Mouse (Mus musculus): ENCODE measurements at regions not wholly inside any gene's neighbourhood (a gene's known extent, or its start where the extent isn't known, plus 50 kb on each side); places are given as distances from the start of the nearest gene placed in this dataset.

DNA sequence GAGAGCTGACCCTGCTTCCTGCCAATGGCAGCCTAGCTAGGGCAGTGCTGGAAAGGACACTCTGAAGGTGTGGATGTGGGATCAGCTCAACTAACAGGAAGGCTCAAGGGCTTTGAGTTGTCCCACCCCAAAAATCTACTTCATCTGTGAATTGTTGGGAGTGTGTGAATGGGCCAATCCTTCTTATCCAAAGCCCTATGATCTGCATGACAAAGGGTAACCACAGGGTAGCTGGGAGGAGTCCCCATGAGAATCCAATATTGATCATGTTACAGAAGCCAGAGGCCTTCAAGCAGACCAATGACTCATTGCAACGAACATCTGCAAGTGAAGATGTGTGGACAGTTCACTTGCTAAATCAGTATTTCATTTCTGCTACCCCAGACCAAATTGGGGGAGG lies 51.1 kb upstream of the Adra1b start:
- Histone ChIP-seq H3K9me3 (ENCODE audit: low read length) (no peaks in the 10 kb centered on the region), H3K4me3 (ENCODE audit: low read depth, low read length) (no peak overlapping the region), H3K4me1 (ENCODE audit: insufficient read depth, low read depth, low read length) (no peaks in the 10 kb centered on the region), H3K4me2 (replicated peaks; ENCODE audit: low read depth, low read length) (no peak overlapping the region), H3K27me3 (replicated peaks; ENCODE audit: insufficient read depth, low read length) (no peaks in the 10 kb centered on the region), H3K36me3 (ENCODE audit: insufficient read depth, low read length) (no peaks in the 10 kb centered on the region), H3K9ac (replicated peaks; ENCODE audit: low read depth) (no peak overlapping the region), H3K27ac (ENCODE audit: low read length) (no peak overlapping the region)
- DNase-seq (ENCODE audit: low spot score) (no peak), ATAC-seq (no peak)
- TF ChIP-seq CTCF (IDR thresholded peaks at IDR 0.05) (no peak), EP300 (IDR thresholded peaks at IDR 0.05) (no peak)
- 54% methylated on average over 1 of the region's 1 CpGs for WGBS

DNA sequence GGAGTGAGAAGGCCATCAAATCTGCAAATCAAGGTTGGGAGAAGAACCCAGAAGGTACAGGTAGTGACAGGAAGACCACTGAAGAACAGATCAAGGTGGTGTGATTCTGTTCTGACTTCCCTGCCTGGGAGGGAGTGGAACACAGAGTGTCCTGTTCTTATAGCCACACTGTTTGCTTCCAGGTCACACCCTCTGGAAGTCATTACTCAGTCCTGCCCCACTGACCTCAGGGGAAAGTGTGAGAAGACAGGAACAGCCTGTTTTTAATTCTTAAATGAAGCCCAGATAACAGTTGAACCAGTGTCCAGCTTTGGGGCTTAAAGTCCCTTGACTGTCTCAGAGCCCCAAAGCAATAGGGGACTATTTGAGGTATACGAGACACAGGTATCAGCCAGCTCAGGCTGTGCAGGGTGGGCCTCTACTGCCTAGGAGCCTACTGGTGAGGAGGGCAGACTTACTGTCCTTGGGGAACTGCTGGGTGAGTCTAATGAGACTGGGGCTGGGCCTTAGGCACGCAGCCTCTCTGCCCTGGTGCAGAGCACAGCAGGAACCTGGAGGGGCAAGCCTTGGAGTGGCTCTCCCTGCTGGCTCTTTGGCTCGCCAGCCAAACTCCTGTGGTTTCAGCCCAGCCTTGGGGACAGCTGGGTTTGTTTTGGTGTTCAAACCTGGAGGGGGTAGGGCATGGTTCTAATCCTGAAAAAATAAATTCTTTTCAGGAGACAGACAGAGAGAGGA lies 57.4 kb upstream of the Adra1b start:
- no peaks in the 10 kb centered on the region for H3K27me3 ChIP-seq (replicated peaks; ENCODE audit: insufficient read depth, low read length)
- H3K36me3 ChIP-seq (ENCODE audit: insufficient read depth, low read length) = no peaks in the 10 kb centered on the region
- H3K4me1 ChIP-seq (ENCODE audit: insufficient read depth, low read depth, low read length) = no peaks in the 10 kb centered on the region; the same call in 1 of the 2 replicates
- TF ChIP-seq EP300 (IDR thresholded peaks at IDR 0.05) (peak; percentile 79), CTCF (IDR thresholded peaks at IDR 0.05) (0 out of 2 replicates have a peak, but pooled peaks have one; percentile 2)
- DNase-seq (ENCODE audit: low spot score) = peak; percentile 63
- H3K9ac ChIP-seq (replicated peaks; ENCODE audit: low read depth) = no peak overlapping the region
- ATAC-seq = peak; percentile 78
- 32% methylated on average over 3 of the region's 3 CpGs for WGBS
- H3K9me3 ChIP-seq (ENCODE audit: low read length) = no peaks in the 10 kb centered on the region
- H3K27ac ChIP-seq (ENCODE audit: low read length) = peak overlapping the region; percentile 68
- H3K4me3 ChIP-seq (ENCODE audit: low read depth, low read length) = no peak overlapping the region
- H3K4me2 ChIP-seq (replicated peaks; ENCODE audit: low read depth, low read length) = no peak overlapping the region

- DNase-seq (ENCODE audit: low spot score) (peak; percentile 52), ATAC-seq (peak; percentile 52; the same call in 1 of the 2 replicates)
- Histone ChIP-seq H3K4me2 (replicated peaks; ENCODE audit: low read depth, low read length) (no peak overlapping the region), H3K9me3 (ENCODE audit: low read length) (no peaks in the 10 kb centered on the region), H3K27me3 (replicated peaks; ENCODE audit: insufficient read depth, low read length) (no peaks in the 10 kb centered on the region), H3K9ac (replicated peaks; ENCODE audit: low read depth) (no peak overlapping the region), H3K36me3 (ENCODE audit: insufficient read depth, low read length) (no peaks in the 10 kb centered on the region), H3K4me1 (ENCODE audit: insufficient read depth, low read depth, low read length) (no peaks in the 10 kb centered on the region; the same call in 1 of the 2 replicates), H3K27ac (ENCODE audit: low read length) (peak overlapping the region; percentile 68; the same call in 1 of the 2 replicates), H3K4me3 (ENCODE audit: low read depth, low read length) (no peak overlapping the region)
- TF ChIP-seq CTCF (IDR thresholded peaks at IDR 0.05) (no peak), EP300 (IDR thresholded peaks at IDR 0.05) (no peak)
- WGBS = 37% methylated on average over 2 of the region's 2 CpGs
Observed at GRCm38 (mm10) chr11:43958976-43959315, 57.9 kb upstream of the Adra1b start.

DNA sequence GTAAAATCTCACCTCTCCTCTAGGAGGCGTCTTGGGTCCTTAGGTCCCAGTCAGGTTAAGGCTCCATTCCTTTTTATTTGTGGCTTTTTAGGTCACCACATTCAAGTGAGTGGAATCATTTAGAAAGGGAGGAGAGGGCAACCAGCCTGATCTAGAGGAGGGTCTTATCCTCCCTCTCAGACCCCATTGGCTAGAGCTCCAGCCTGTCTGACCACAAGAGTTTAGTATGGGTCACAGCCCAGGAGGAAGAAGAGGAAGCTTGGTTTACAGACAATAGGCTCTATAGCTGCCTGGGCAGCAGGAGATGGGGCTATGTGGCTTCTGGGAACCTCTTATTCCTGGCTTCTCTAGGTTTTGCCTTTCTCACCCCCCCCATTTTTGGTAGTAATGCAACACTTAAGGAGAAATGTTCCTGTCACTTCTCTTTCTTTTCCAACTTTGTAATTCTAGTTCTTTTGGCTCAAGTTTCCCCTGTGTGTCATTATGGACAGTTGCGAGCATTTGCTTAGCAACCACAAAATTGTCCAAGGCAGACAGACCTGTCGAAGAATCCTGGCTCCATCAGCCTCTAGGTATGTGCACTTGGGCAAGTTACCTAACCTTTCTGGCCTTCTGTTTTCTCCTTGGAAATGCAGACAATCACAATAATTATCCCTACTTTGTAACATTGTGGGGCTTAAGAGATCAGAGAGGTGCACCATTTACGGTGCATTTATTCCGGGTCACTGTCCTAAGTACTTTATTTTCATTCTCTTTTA lies 59.5 kb upstream of the Adra1b start:
- no peaks in the 10 kb centered on the region for H3K9me3 ChIP-seq (ENCODE audit: low read length)
- H3K36me3 ChIP-seq (ENCODE audit: insufficient read depth, low read length) = no peaks in the 10 kb centered on the region
- TF ChIP-seq CTCF (IDR thresholded peaks at IDR 0.05) (peak; percentile 48), EP300 (IDR thresholded peaks at IDR 0.05) (no peak)
- 72% methylated on average over 5 of the region's 5 CpGs for WGBS
- H3K4me3 ChIP-seq (ENCODE audit: low read depth, low read length) = no peak overlapping the region
- no peak for ATAC-seq
- H3K4me1 ChIP-seq (ENCODE audit: insufficient read depth, low read depth, low read length) = no peaks in the 10 kb centered on the region; the same call in 1 of the 2 replicates
- peak; percentile 19 for DNase-seq (ENCODE audit: low spot score)
- H3K27ac ChIP-seq (ENCODE audit: low read length) = 0 out of 2 replicates have a peak overlapping the region, but pooled peaks have one; percentile 43
- H3K4me2 ChIP-seq (replicated peaks; ENCODE audit: low read depth, low read length) = no peak overlapping the region
- H3K27me3 ChIP-seq (replicated peaks; ENCODE audit: insufficient read depth, low read length) = no peaks in the 10 kb centered on the region
- no peak overlapping the region for H3K9ac ChIP-seq (replicated peaks; ENCODE audit: low read depth)

DNA sequence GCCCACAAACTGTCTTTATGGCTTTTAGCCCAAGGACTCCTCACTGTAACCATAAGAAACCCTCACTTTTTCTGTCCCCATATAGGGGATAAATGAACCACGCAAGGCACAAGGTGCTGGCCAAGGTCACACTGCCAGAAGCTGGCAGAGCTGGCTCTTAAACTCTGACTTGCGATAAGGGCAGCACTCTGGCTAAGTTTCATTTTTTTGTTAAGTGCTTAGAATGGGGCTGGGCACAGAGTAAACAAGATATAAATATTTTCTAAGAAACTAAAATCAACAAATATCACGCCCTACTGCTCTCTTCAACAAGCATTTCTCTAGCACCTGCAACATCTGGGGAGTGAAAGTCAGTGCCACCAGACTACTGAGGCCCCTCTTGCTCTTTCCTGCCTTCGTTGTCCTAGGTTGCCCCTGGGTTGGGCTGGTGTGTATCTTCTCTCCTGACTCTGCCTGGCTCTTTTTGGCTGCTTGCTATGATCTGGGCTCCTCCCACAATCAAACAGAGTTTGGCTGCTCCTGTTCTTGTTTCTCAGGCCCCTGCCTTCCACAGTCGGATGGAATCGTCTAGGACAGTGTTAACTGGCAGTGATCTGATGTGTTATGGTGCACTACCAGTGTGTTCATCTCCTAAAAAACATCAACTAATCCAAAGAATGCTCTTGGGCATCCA lies 60.5 kb upstream of the Adra1b start:
- no peaks in the 10 kb centered on the region for H3K9me3 ChIP-seq (ENCODE audit: low read length)
- H3K9ac ChIP-seq (replicated peaks; ENCODE audit: low read depth) = no peak overlapping the region
- H3K4me3 ChIP-seq (ENCODE audit: low read depth, low read length) = no peak overlapping the region
- WGBS = 47% methylated on average over 6 of the region's 6 CpGs
- TF ChIP-seq CTCF (IDR thresholded peaks at IDR 0.05) (no peak), EP300 (IDR thresholded peaks at IDR 0.05) (peak; percentile 88)
- no peaks in the 10 kb centered on the region for H3K36me3 ChIP-seq (ENCODE audit: insufficient read depth, low read length)
- H3K27me3 ChIP-seq (replicated peaks; ENCODE audit: insufficient read depth, low read length) = no peaks in the 10 kb centered on the region
- ATAC-seq (peak; percentile 77), DNase-seq (ENCODE audit: low spot score) (peak; percentile 72)
- H3K4me1 ChIP-seq (ENCODE audit: insufficient read depth, low read depth, low read length) = no peaks in the 10 kb centered on the region; the same call in 1 of the 2 replicates
- H3K4me2 ChIP-seq (replicated peaks; ENCODE audit: low read depth, low read length) = no peak overlapping the region
- peak overlapping the region; percentile 43; the same call in 1 of the 2 replicates for H3K27ac ChIP-seq (ENCODE audit: low read length)

DNA sequence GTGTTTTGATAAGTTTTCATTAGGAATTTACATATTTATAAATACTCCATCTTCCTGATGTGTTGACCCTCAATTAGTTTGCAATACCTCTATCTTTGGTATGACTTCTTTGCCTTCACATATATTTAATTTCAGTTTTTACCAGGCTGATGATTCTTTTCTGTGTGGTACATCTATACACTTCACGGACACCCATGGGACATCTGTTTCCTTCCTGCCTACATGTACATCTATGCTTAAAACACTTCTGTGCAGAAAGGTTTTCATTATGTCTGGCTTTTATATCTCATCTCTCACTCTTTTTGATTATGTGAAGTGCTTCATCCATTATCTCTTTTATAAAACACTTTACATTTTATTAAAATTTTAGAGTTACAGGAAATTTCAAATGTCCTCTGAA lies 66.8 kb upstream of the Adra1b start:
- no peak for ATAC-seq
- H3K4me1 ChIP-seq (ENCODE audit: insufficient read depth, low read depth, low read length) = no peaks in the 10 kb centered on the region
- no peak overlapping the region for H3K27ac ChIP-seq (ENCODE audit: low read length)
- no peak overlapping the region for H3K4me3 ChIP-seq (ENCODE audit: low read depth, low read length)
- WGBS = 68% methylated on average over 1 of the region's 1 CpGs
- no peak overlapping the region for H3K9ac ChIP-seq (replicated peaks; ENCODE audit: low read depth)
- no peaks in the 10 kb centered on the region for H3K27me3 ChIP-seq (replicated peaks; ENCODE audit: insufficient read depth, low read length)
- H3K9me3 ChIP-seq (ENCODE audit: low read length) = no peaks in the 10 kb centered on the region
- H3K4me2 ChIP-seq (replicated peaks; ENCODE audit: low read depth, low read length) = no peak overlapping the region
- DNase-seq (ENCODE audit: low spot score) = no peak
- H3K36me3 ChIP-seq (ENCODE audit: insufficient read depth, low read length) = no peaks in the 10 kb centered on the region
- no peak for TF ChIP-seq EP300 (IDR thresholded peaks at IDR 0.05)
- TF ChIP-seq CTCF (IDR thresholded peaks at IDR 0.05) = no peak

Measured in lung, postnatal 0 days (tissue).